Mouse (Mus musculus) midbrain, embryonic 10.5 days (tissue): ENCODE measurements around the gene Wdr83os. TPM values are rescaled to one million over a fixed set of nuclear protein-coding genes. Genes with fewer than 3 reads are reported as not detected.
A peak's percentile ranks its signal among the peaks of the same experiment; 100 is the strongest.
"Not testable (repeated sequence)": the region's sequence is repeated elsewhere in the genome, so short reads cannot be mapped to it uniquely, and the experiment has no call there.

ENCODE experiments used
- DNase-seq: peaks from one replicate; pipeline ENCODE4 v3.0.0-alpha.2; 2017; ENCODE audit warnings: low spot score
- H3K27ac ChIP-seq: fragments of 300-500 bp; sonication (generic); replicated peaks from 2 replicates; pipeline ENCODE4 v1.5.1; 2016; ENCODE audit warnings: mild to moderate bottlenecking
- H3K27me3 ChIP-seq: fragments of 300-500 bp; sonication (generic); 2 replicates; pipeline ENCODE4 v1.6.1; 2016; ENCODE audit warnings: low read depth, mild to moderate bottlenecking; ENCODE audit not compliant: poor library complexity, severe bottlenecking
- H3K36me3 ChIP-seq: fragments of 300-500 bp; sonication (generic); 2 replicates; pipeline ENCODE4 v1.6.1; 2016; ENCODE audit warnings: mild to moderate bottlenecking, moderate library complexity
- H3K4me1 ChIP-seq: fragments of 300-500 bp; sonication (generic); 2 replicates; pipeline ENCODE4 v1.6.1; 2016
- H3K4me3 ChIP-seq: fragments of 300-500 bp; sonication (generic); 2 replicates; pipeline ENCODE4 v1.5.1; 2016; ENCODE audit warnings: mild to moderate bottlenecking, moderate library complexity
- H3K9me3 ChIP-seq: fragments of 300-500 bp; sonication (generic); replicated peaks from 2 replicates; pipeline ENCODE4 v1.6.1; 2016; ENCODE audit warnings: mild to moderate bottlenecking
- WGBS: fragments of 180-500 bp; shearing (Covaris S2); methylation state at CpG from one replicate; pipeline ENCODE4 v1.1.7; 2016; 5-methylcytosine and 5-hydroxymethylcytosine counted together
- polyA plus RNA-seq: library from polyadenylated mRNA; unstranded; fragments of >200 nt; fragmentation: Nextera tagmentation; extraction: Ambion mirVana; gene quantifications from 2 replicates; pipeline ENCODE4 v1.2.1, GENCODE M21; 2016

Gene Wdr83os
- polyA plus RNA-seq, 1 experiment from 2014 or later: 133 TPM

DNA sequence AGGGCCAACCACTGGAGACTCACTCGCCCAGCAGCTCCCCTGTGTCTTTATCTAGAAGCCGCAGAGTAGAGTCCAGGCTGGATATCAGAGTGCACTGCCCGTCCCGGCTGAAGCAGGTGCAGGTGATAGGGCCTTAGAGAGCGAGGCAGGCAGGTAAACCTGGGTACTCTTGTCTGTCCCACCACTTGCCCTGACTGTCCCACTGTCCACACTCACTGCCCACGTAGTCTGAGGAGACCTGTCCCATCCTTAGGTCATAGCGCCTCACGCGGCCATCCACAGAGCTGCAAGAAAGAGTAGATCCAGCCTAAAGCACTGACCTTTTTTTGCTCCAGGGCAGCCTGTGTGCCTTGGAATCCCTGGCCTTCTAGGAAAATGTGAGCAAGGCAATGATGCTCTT is 4.5 kb upstream of the Wdr83os start:
- no peaks in the 10 kb centered on the region for H3K9me3 ChIP-seq
- peaks cover 62% of the 10 kb centered on the region for H3K36me3 ChIP-seq
- 69% methylated on average over 9 of the region's 9 CpGs for WGBS
- H3K27ac ChIP-seq: no peak overlapping the region
- no peak overlapping the region for H3K4me3 ChIP-seq
- peak; percentile 35 for DNase-seq
- no peaks in the 10 kb centered on the region for H3K27me3 ChIP-seq
- peaks cover 37% of the 10 kb centered on the region for H3K4me1 ChIP-seq

DNA sequence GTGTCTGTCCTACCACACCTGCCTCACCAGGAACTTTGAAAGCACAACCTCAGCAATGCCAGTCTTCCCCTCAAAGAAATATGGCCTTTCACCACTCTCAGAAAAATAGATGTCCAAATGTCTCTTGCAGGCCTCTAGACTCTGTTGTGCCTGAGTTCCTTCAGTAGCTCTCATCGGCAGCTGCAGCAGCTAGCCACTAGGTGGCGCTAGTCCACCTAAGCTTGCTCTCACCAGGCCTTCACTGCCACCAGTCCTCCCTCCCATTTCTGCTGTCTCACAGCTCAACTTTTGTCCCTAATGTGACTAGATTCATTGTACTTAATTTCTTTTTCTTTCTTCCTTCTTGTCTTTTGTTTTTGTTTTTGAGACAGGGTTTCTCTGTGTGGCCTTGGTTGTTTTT is 3.5 kb upstream of the Wdr83os start:
- Histone ChIP-seq H3K27me3 (no peaks in the 10 kb centered on the region), H3K9me3 (no peaks in the 10 kb centered on the region), H3K27ac (no peak overlapping the region), H3K4me3 (peak overlapping the region; percentile 16; the same call in 1 of the 2 replicates), H3K36me3 (peaks cover 62% of the 10 kb centered on the region), H3K4me1 (peaks cover 41% of the 10 kb centered on the region)
- peak; percentile 85 for DNase-seq
- 2% methylated on average over 2 of the region's 2 CpGs for WGBS

DNA sequence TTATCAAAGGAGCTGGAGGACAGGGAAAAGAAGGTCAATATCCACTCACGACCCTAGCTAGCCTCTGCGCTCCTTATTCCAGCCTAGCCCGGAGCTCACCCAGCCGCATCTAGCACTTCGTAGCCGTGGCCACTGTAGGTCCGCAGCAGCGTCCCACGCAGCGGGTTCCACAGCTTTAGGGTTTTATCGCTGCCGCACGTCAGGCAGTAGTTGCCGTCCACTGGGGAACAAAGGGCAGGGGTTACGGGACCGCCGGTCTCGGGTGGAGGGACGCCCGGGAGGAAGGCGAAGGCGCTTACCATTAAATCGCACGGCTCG is 367 bp upstream of the Wdr83os start:
- Histone ChIP-seq H3K27ac (peak overlapping the region; percentile 88), H3K4me3 (peak overlapping the region; percentile 76), H3K4me1 (peaks cover 44% of the 10 kb centered on the region), H3K27me3 (no peaks in the 10 kb centered on the region), H3K9me3 (no peaks in the 10 kb centered on the region), H3K36me3 (peaks cover 41% of the 10 kb centered on the region)
- WGBS: under 1% methylated on average over 25 of the region's 25 CpGs
- no peak for DNase-seq

DNA sequence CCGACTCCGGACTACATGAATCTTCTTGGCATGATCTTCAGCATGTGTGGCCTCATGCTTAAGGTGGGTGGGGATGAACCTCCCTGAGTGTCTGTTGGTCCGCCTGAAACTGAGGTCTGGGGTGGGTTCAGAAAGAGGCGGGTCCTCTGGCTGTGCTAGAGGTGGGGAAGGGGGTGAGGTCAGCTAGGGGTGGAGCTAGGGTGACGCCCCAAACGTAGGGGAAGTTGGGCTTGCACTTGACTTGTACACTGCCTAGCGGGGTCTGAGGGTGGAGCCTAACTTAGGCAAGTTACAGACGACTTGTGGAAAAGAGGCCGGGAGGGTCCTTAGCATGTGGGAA is 646 bp downstream of the Wdr83os start, which contains the start of gene Wdr83:
Gene Wdr83 (minus strand): TSS at position 91 of the 340 bp plus-strand sequence.
- WGBS: 4% methylated on average over 9 of the region's 9 CpGs
- Histone ChIP-seq H3K9me3 (no peaks in the 10 kb centered on the region), H3K4me3 (peak within 1 kb of the TSS; percentile 76), H3K36me3 (peaks cover 41% of the 10 kb centered on the region), H3K4me1 (peaks cover 44% of the 10 kb centered on the region), H3K27me3 (no peaks in the 10 kb centered on the region), H3K27ac (peak within 1 kb of the TSS; percentile 88)
- DNase-seq: peak; percentile 51

GRCm38 (mm10) chr8:85082169-85082568 is 1.6 kb downstream of the Wdr83os start:
- not testable (repeated sequence) for H3K4me3 ChIP-seq, H3K27me3 ChIP-seq, DNase-seq, H3K9me3 ChIP-seq, H3K27ac ChIP-seq
- H3K36me3 ChIP-seq: peaks cover 42% of the 10 kb centered on the region
- WGBS: 94% methylated on average over 4 of the region's 4 CpGs
- H3K4me1 ChIP-seq: peaks cover 42% of the 10 kb centered on the region

DNA sequence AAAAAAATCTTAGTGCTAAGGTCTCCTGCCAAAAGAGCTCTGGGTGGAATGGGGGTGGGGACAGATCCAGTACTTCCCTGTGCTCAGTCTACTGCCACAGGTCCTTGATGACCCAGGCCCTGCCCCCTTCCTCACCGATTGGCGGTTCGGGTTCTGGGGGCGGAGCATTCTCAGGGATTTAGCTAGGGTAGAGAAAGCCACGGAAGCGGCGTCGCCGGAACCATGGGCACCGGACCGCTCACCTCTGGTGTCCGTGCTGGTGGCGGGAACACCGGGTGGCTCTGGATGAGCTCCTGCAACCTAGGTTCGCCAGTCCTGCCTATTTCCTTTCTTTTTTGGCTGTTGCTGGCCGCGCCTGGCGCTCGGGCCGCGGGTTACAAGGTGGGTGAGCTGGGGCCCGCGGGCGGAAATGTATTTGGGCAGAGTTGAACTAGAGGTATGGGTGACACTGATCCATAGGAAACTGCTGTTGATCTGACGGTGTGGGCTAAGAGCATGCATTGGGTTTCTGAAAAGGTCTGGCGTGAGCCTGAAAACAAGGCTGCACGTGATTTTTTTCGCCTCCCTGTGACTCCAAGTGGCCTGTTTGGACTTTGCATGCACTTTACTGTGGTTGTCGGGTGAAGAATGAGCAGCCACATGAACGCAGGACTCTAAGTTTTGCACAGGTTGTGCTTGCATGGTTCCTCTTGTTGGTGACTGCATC is 2.7 kb downstream of the Wdr83os start, which contains the start of gene Man2b1:
Gene Man2b1 (plus strand): TSS at position 163 of the 706 bp plus-strand sequence.
- DNase-seq: peak; percentile 78
- peaks cover 44% of the 10 kb centered on the region for H3K36me3 ChIP-seq
- H3K4me1 ChIP-seq: peaks cover 42% of the 10 kb centered on the region
- H3K4me3 ChIP-seq: peak within 1 kb of the TSS; percentile 67
- H3K27ac ChIP-seq: peak within 1 kb of the TSS; percentile 61
- 1% methylated on average over 30 of the region's 30 CpGs for WGBS
- H3K27me3 ChIP-seq: no peaks in the 10 kb centered on the region
- no peaks in the 10 kb centered on the region for H3K9me3 ChIP-seq

DNA sequence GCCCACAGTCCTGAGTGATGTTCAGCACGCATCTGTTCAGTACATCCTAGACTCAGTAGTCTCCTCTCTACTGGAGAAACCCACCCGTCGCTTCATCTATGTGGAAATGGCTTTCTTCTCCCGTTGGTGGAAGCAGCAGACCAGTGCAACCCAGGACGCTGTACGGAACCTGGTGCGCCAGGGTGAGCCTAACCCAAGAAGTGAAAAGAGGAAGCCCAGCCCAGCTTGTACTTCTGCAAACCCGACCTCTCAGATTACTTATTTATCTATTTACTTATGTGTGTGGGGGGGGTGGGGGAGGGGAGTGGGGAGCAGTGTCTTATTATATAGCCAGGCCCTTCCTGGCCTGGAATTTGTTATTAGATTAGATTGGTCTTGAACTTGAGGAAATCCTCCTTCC is 4.1 kb downstream of the Wdr83os start:
- Histone ChIP-seq H3K4me3 (0 out of 2 replicates have a peak overlapping the region, but pooled peaks have one; percentile 67), H3K27ac (no peak overlapping the region), H3K4me1 (peaks cover 36% of the 10 kb centered on the region), H3K27me3 (no peaks in the 10 kb centered on the region), H3K36me3 (peaks cover 46% of the 10 kb centered on the region), H3K9me3 (no peaks in the 10 kb centered on the region)
- no peak for DNase-seq
- WGBS: 93% methylated on average over 8 of the region's 8 CpGs

GRCm38 (mm10) chr8:85086238-85086637 is 5.7 kb downstream of the Wdr83os start:
- no peak overlapping the region for H3K27ac ChIP-seq
- WGBS: 83% methylated on average over 3 of the region's 3 CpGs
- H3K4me1 ChIP-seq: peaks cover 27% of the 10 kb centered on the region
- H3K4me3 ChIP-seq: no peak overlapping the region
- peaks cover 52% of the 10 kb centered on the region for H3K36me3 ChIP-seq
- no peaks in the 10 kb centered on the region for H3K27me3 ChIP-seq
- DNase-seq: no peak
- no peaks in the 10 kb centered on the region for H3K9me3 ChIP-seq

DNA sequence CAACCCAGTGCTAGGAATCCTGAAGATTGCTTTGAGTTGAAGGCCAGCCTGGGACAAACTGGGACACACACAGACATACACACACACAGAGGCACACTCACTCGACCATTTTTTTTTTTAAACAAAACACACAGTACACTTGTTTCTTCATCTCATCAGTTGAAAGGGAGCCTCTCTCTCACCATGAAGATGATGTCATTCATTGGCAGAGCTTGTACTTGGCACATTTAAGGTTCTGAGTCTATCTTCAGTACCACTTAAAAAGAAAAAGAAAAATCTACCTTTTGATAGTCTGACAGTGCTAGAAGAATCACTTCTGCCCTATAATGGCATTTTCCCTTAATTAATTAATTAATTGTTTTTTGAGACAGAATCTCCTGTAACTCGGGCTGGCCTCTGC is 8.2 kb downstream of the Wdr83os start:
- no peak overlapping the region for H3K4me3 ChIP-seq
- H3K36me3 ChIP-seq: peaks cover 69% of the 10 kb centered on the region
- no peaks in the 10 kb centered on the region for H3K27me3 ChIP-seq
- H3K9me3 ChIP-seq: no peaks in the 10 kb centered on the region
- H3K27ac ChIP-seq: no peak overlapping the region
- DNase-seq: no peak
- 90% methylated on average over 2 of the region's 2 CpGs for WGBS
- peaks cover 6% of the 10 kb centered on the region for H3K4me1 ChIP-seq

GRCm38 (mm10) chr8:85090856-85091255 is 10.3 kb downstream of the Wdr83os start:
- Histone ChIP-seq H3K4me1 (no peaks in the 10 kb centered on the region), H3K36me3 (peaks cover 80% of the 10 kb centered on the region), H3K27me3 (no peaks in the 10 kb centered on the region), H3K9me3 (no peaks in the 10 kb centered on the region), H3K27ac (no peak overlapping the region), H3K4me3 (no peak overlapping the region)
- no peak for DNase-seq
- WGBS: 88% methylated on average over 11 of the region's 11 CpGs

DNA sequence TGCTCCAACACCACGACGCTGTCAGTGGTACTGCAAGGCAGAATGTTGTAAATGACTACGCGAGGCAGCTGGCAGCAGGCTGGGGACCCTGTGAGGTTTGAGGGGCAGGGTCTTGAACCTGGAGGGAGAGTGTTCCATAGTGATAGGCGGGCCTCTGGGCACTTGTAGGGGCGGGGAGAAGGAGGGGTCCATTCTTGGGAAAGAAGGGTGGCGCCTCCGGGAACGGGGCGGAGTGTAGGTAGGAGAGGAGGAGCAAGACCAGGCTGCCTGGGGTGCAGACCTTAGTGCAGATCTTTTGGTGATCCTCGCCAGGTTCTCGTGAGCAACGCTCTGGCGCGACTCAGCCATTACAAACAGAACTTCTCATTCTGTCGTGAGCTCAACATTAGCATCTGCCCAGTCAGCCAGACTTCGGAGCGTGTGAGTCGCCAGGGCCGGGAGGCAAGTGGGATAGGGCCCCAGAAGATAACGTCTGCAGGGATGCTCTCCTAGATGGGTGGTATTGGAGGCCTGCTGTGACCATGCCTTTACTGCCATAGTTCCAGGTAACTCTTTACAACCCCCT is 11.1 kb downstream of the Wdr83os start:
- Histone ChIP-seq H3K27ac (no peak overlapping the region), H3K4me1 (no peaks in the 10 kb centered on the region), H3K9me3 (no peaks in the 10 kb centered on the region), H3K36me3 (peaks cover 81% of the 10 kb centered on the region), H3K27me3 (no peaks in the 10 kb centered on the region), H3K4me3 (no peak overlapping the region)
- 26% methylated on average over 21 of the region's 21 CpGs for WGBS
- no peak for DNase-seq

GRCm38 (mm10) chr8:85095051-85095450 is 14.5 kb downstream of the Wdr83os start:
- H3K4me3 ChIP-seq: no peak overlapping the region
- H3K9me3 ChIP-seq: no peaks in the 10 kb centered on the region
- no peaks in the 10 kb centered on the region for H3K4me1 ChIP-seq
- peaks cover 72% of the 10 kb centered on the region for H3K36me3 ChIP-seq
- DNase-seq: no peak
- no peaks in the 10 kb centered on the region for H3K27me3 ChIP-seq
- no peak overlapping the region for H3K27ac ChIP-seq
- 94% methylated on average over 13 of the region's 13 CpGs for whole genome bisulfite sequencing

GRCm38 (mm10) chr8:85095566-85095965 is 15.0 kb downstream of the Wdr83os start:
- no peak for DNase-seq
- Histone ChIP-seq H3K4me1 (no peaks in the 10 kb centered on the region), H3K9me3 (no peaks in the 10 kb centered on the region), H3K27ac (no peak overlapping the region), H3K27me3 (no peaks in the 10 kb centered on the region), H3K36me3 (peaks cover 72% of the 10 kb centered on the region), H3K4me3 (no peak overlapping the region)
- 94% methylated on average over 7 of the region's 7 CpGs for WGBS
